24 mouse cellular contexts compared by ENCODE assay signal in the genomic region with DNA sequence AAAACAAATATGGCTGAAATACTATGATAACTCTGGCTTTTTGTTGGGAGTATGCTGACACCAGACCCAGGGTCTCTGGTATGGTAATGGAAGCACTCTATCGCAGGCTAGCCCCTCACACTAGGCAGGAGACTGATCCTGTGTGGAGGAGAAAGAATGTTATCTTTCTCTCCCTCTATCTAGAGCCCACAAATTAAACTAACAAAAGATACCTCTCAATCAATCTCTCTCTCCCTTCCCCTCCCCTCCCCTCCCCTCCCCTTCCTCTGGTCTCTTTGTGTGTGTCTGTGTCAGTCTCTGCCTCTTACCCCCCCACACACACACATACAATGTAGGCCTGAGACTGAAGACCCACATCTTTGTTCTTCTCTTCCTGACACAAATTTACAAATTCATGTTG.
"Had no signal": no experiment of that assay in that cellular context is flagged by ENCODE, and none has a peak within 500 bp of the region (broad histone marks: within the 10 kb centered on the region; RNA-seq: fewer than 3 reads in every experiment).

No protein-coding gene starts in this region.

- H3K9me3 ChIP-seq: kidney, embryonic 15.5 days; limb, embryonic 10.5 days; lung, embryonic 15.5 days; neural tube, embryonic 13.5 days; stomach, embryonic 15.5 days had no signal

- H3K9ac ChIP-seq: kidney, embryonic 15.5 days; limb, embryonic 13.5 days; liver, embryonic 12.5 days; liver, embryonic 15.5 days; lung, embryonic 15.5 days; neural tube, embryonic 13.5 days; stomach, embryonic 15.5 days had no signal

- DNase-seq: kidney, adult 8-10 months; kidney, postnatal 10 days; kidney, postnatal 36 days; layer of hippocampus, postnatal 36 days; liver; lung, adult 18-20 months; lung, postnatal 10 days; lung, postnatal 36 days; midbrain, embryonic 14.5 days; retina, postnatal 1 day; right cerebral cortex, postnatal 25 days; spleen, adult 18-20 months; thymus, postnatal 25 days had no signal

- H3K4me3 ChIP-seq: kidney, embryonic 15.5 days; limb, embryonic 10.5 days; limb, embryonic 13.5 days; liver, embryonic 12.5 days; liver, embryonic 15.5 days; lung, embryonic 15.5 days; megakaryocyte, embryonic 14.5 days; myocyte; neural tube, embryonic 13.5 days; stomach, embryonic 15.5 days had no signal

- H3K36me3 ChIP-seq: kidney, embryonic 15.5 days; limb, embryonic 10.5 days; limb, embryonic 13.5 days; liver, embryonic 12.5 days; liver, embryonic 15.5 days; lung, embryonic 15.5 days; stomach, embryonic 15.5 days had no signal

- H3K27me3 ChIP-seq: kidney, embryonic 15.5 days; limb, embryonic 13.5 days; liver, embryonic 12.5 days; liver, embryonic 15.5 days; lung, embryonic 15.5 days; neural tube, embryonic 13.5 days; stomach, embryonic 15.5 days had no signal

- H3K27ac ChIP-seq: kidney, embryonic 15.5 days; limb, embryonic 10.5 days; limb, embryonic 13.5 days; liver, embryonic 12.5 days; liver, embryonic 15.5 days; lung, embryonic 15.5 days; neural tube, embryonic 13.5 days; stomach, embryonic 15.5 days had no signal

- H3K4me1 ChIP-seq: stomach, embryonic 15.5 days had no signal

- H3K4me2 ChIP-seq: kidney, embryonic 15.5 days; limb, embryonic 13.5 days; liver, embryonic 12.5 days; liver, embryonic 15.5 days; lung, embryonic 15.5 days; neural tube, embryonic 13.5 days; stomach, embryonic 15.5 days had no signal

- ATAC-seq: intestine, postnatal 0 days; liver, embryonic 12.5 days had no signal
